Mouse (Mus musculus): Measurements from ENCODE around the gene Dbnl. TPM values are rescaled to one million over a fixed set of nuclear protein-coding genes. Genes with fewer than 3 reads are reported as not detected.

Dbnl gene
- 82.7 and 93.3 TPM in 2 replicates for polyA plus RNA-seq (2015; fragmentation: Nextera tagmentation; extraction: Ambion mirVana)

DNA sequence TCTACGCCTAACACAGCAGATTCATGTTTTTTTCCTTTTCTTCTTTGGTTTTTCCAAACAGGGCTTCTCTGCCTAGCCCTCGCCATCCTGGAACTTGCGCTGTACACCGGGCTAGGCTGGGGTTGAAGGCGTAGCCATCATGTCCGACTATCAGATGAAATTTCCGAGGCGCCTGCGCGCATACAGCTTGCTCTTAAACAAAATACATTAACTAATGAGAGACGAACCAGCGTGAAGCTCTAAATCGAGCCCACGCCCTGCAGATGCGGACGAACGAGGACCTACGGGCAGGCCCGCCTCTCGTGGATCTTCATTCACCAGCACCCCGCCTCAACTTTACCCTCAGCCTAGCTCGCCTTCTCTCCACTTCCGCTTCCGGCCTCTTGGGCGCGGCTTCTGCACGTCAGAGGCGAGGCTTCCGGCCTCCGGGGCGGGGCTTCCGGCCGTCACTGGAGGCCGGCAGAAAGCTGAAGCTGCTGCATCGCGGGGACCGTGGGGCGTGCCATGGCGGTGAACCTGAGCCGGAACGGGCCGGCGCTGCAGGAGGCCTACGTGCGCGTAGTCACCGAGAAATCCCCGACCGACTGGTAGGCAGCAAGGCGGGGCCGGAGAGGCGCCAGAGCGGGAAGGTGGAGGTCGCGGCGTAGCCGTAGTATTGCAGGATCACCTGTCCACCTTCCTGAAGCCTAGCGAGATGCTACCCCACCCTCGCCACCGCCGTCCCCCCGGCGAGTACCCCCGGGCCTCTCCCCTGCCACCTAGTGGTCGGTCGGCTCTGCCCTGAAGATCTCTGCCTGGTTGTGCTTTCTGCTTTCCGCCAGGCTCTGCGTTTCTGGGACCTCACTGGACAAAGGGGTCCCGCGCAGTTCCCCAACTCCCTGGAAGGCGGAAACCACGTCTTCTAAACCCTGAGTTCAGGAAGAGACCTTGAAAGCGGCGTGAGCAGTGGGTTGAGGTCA is at the start of gene Dbnl:
Dbnl (plus strand) TSS at position 433 of the 959 bp plus-strand sequence.
- Histone ChIP-seq H3K4me2 (ENCODE audit: low read length) (peak within 1 kb of the TSS; percentile 93), H3K9ac (ENCODE audit: low read depth, low read length) (peak within 1 kb of the TSS; percentile 72), H3K4me3 (replicated peaks; ENCODE audit: low read depth, low read length) (peak within 1 kb of the TSS; percentile 61), H3K36me3 (ENCODE audit: insufficient read depth, low read length) (peaks cover 13% of the 10 kb centered on the region), H3K27ac (peak within 1 kb of the TSS; percentile 90), H3K27me3 (ENCODE audit: insufficient read depth, low read length) (no peaks in the 10 kb centered on the region), H3K9me3 (replicated peaks; ENCODE audit: low read length) (no peaks in the 10 kb centered on the region), H3K4me1 (replicated peaks; ENCODE audit: insufficient read depth, low read length) (peaks cover 15% of the 10 kb centered on the region; the same call in 1 of the 2 replicates)
- peak; percentile 95 for ATAC-seq (replicated peaks; ENCODE audit: low FRiP score, low read depth)
- peak; percentile 84 for TF ChIP-seq CTCF (IDR thresholded peaks at IDR 0.05; ENCODE audit: low read depth)
- peak; percentile 97 for DNase-seq (ENCODE audit: low spot score)
- WGBS, result under 1% methylated on average over 68 of the region's 74 CpGs

DNA sequence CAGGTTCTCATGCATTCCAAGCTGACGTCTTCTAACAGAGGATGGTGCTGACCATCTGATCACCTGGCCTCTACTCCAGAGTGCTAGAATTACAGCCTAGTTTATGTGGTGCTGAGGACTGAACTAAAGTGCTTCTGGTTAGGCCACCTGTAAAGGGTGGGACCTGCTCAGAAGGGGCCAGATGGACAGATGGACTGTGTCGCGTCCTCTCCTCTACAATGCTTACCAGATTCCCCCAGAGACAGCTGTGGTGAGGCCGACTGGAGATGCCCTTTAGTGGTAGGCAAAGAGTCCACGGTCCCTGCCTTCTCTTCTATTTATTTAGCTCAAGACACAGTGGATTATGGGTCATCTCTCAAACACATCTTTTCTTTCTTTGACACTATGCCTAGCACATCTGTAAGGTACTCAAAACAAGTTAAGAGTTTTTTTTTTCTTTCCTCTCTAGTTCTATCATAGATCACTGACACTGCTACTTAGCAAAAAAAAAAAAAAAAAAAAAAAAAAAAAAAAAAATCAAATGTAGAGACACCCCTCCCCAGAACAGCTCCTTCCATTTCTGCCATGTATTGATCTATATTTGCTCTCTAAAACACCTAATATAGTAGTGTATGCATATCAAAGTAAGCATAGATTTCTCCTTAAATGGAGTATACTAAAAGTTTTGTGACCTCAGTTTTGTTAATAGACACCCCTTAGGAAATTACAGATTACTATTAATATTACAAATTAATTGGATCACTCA is 49.2 kb upstream of the Dbnl start:
- DNase-seq (ENCODE audit: low spot score) (no peak), ATAC-seq (replicated peaks; ENCODE audit: low FRiP score, low read depth) (no peak)
- H3K4me1 ChIP-seq (replicated peaks; ENCODE audit: insufficient read depth, low read length), result peaks cover 6% of the 10 kb centered on the region; the same call in 1 of the 2 replicates
- H3K27me3 ChIP-seq (ENCODE audit: insufficient read depth, low read length), result no peaks in the 10 kb centered on the region
- WGBS, result 76% methylated on average over 5 of the region's 5 CpGs
- H3K27ac ChIP-seq, result no peak overlapping the region
- H3K9ac ChIP-seq (ENCODE audit: low read depth, low read length), result no peak overlapping the region
- 0 out of 2 replicates have a peak overlapping the region, but pooled peaks have one; percentile 82 for H3K4me2 ChIP-seq (ENCODE audit: low read length)
- no peaks in the 10 kb centered on the region for H3K9me3 ChIP-seq (replicated peaks; ENCODE audit: low read length)
- no peak overlapping the region for H3K4me3 ChIP-seq (replicated peaks; ENCODE audit: low read depth, low read length)
- H3K36me3 ChIP-seq (ENCODE audit: insufficient read depth, low read length), result no peaks in the 10 kb centered on the region
- no peak for TF ChIP-seq CTCF (IDR thresholded peaks at IDR 0.05; ENCODE audit: low read depth)

DNA sequence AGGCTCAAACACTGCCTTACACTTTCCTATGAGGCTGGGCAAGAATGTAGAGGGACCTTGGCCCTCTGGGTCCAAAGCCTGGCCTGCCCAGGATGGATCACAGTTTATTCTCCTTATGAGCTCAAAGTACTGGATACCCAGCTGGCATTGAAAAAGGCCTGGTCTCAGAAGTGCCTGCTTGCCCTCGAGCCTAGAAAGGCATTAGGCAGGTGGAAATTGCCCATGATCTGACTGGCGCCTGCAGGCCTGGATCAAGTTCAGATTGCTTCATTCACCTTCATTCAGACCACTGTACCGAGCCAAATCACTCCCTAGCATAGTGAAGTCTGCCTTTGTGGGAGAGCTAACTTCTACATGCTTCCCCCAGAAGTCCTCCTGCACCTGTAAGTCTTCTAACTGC is 48.4 kb upstream of the Dbnl start:
- ATAC-seq (replicated peaks; ENCODE audit: low FRiP score, low read depth) (no peak; the same call in 1 of the 2 replicates), DNase-seq (ENCODE audit: low spot score) (peak; percentile 12)
- WGBS, result 55% methylated on average over 3 of the region's 3 CpGs
- H3K4me2 ChIP-seq (ENCODE audit: low read length), result peak overlapping the region; percentile 82
- H3K4me3 ChIP-seq (replicated peaks; ENCODE audit: low read depth, low read length), result peak overlapping the region; percentile 95; the same call in 1 of the 2 replicates
- no peaks in the 10 kb centered on the region for H3K9me3 ChIP-seq (replicated peaks; ENCODE audit: low read length)
- no peaks in the 10 kb centered on the region for H3K27me3 ChIP-seq (ENCODE audit: insufficient read depth, low read length)
- H3K4me1 ChIP-seq (replicated peaks; ENCODE audit: insufficient read depth, low read length), result peaks cover 6% of the 10 kb centered on the region; the same call in 1 of the 2 replicates
- H3K9ac ChIP-seq (ENCODE audit: low read depth, low read length), result 0 out of 2 replicates have a peak overlapping the region, but pooled peaks have one; percentile 35
- no peak for TF ChIP-seq CTCF (IDR thresholded peaks at IDR 0.05; ENCODE audit: low read depth)
- no peaks in the 10 kb centered on the region for H3K36me3 ChIP-seq (ENCODE audit: insufficient read depth, low read length)
- H3K27ac ChIP-seq, result peak overlapping the region; percentile 96

DNA sequence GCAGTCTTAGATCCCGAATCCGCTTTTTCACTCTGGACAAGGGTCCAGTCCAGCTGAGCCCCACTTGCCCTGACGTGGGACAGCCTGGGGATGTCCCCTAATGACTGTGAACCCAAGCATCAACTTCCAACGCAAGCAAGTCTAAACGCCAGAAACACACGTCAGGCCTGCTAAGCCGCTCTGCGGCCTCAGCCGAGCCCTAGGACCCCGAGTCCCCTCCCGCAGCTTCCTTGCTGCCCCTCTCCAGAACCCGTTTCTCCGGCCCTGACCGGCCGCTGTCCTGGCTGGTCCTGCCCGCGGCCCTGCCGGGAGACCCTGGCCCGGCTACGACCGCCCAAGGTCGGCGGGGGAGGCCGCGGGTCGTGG is 47.7 kb upstream of the Dbnl start:
- WGBS, result 2% methylated on average over 26 of the region's 26 CpGs
- Histone ChIP-seq H3K27me3 (ENCODE audit: insufficient read depth, low read length) (no peaks in the 10 kb centered on the region), H3K27ac (peak overlapping the region; percentile 96), H3K4me3 (replicated peaks; ENCODE audit: low read depth, low read length) (peak overlapping the region; percentile 95), H3K9ac (ENCODE audit: low read depth, low read length) (peak overlapping the region; percentile 93), H3K4me2 (ENCODE audit: low read length) (peak overlapping the region; percentile 82), H3K4me1 (replicated peaks; ENCODE audit: insufficient read depth, low read length) (peaks cover 6% of the 10 kb centered on the region; the same call in 1 of the 2 replicates), H3K9me3 (replicated peaks; ENCODE audit: low read length) (no peaks in the 10 kb centered on the region), H3K36me3 (ENCODE audit: insufficient read depth, low read length) (no peaks in the 10 kb centered on the region)
- DNase-seq (ENCODE audit: low spot score), result peak; percentile 59
- TF ChIP-seq CTCF (IDR thresholded peaks at IDR 0.05; ENCODE audit: low read depth), result no peak
- peak; percentile 69 for ATAC-seq (replicated peaks; ENCODE audit: low FRiP score, low read depth)

DNA sequence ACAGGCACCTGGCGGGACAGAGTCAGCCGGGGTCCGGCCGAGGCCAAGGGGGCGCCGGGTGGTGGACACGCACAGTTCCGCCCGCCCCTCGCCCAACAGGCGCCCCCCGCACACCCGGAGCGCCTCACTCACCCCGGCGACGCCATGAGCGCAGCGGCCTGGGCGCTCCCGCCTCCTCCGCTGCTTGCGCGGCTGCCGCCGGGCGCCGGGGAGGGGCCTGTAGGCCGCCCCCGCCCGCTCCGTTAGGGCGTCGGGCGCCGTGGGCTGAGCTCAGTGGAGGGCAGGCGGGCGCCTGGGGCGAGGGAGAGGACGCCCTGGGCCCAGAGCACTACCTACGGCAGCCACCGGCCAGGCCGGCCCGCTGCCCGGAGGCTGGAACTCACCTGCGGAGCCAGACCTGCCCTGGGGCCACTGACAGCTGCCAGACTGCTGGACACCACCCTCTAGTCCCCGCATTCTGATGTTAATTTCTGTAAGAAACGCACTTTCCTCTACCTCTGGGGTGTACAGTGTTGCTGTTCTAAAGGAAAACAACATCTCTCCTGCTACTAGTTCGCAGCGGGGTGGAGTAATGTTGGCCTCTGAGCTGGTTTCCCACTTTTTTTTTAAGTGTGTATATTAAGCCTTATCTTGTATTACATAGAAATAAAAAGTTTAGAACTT is 47.2 kb upstream of the Dbnl start:
- no peak for TF ChIP-seq CTCF (IDR thresholded peaks at IDR 0.05; ENCODE audit: low read depth)
- WGBS, result under 1% methylated on average over 49 of the region's 50 CpGs
- H3K4me2 ChIP-seq (ENCODE audit: low read length), result peak overlapping the region; percentile 82
- ATAC-seq (replicated peaks; ENCODE audit: low FRiP score, low read depth) (peak; percentile 87), DNase-seq (ENCODE audit: low spot score) (peak; percentile 79)
- H3K27ac ChIP-seq, result peak overlapping the region; percentile 96
- peak overlapping the region; percentile 93 for H3K9ac ChIP-seq (ENCODE audit: low read depth, low read length)
- H3K9me3 ChIP-seq (replicated peaks; ENCODE audit: low read length), result no peaks in the 10 kb centered on the region
- H3K4me3 ChIP-seq (replicated peaks; ENCODE audit: low read depth, low read length), result peak overlapping the region; percentile 95
- H3K36me3 ChIP-seq (ENCODE audit: insufficient read depth, low read length), result no peaks in the 10 kb centered on the region
- H3K27me3 ChIP-seq (ENCODE audit: insufficient read depth, low read length), result no peaks in the 10 kb centered on the region
- peaks cover 6% of the 10 kb centered on the region; the same call in 1 of the 2 replicates for H3K4me1 ChIP-seq (replicated peaks; ENCODE audit: insufficient read depth, low read length)
